Mouse (Mus musculus) thymus, postnatal 4 days (tissue): ENCODE measurements at regions not wholly inside any gene's neighbourhood (a gene's known extent, or its start where the extent isn't known, plus 50 kb on each side); places are given as distances from the start of the nearest gene placed in this dataset.

Experiments used
- DNase-seq: peaks from one replicate; pipeline ENCODE4 v3.0.0; 2021

DNA sequence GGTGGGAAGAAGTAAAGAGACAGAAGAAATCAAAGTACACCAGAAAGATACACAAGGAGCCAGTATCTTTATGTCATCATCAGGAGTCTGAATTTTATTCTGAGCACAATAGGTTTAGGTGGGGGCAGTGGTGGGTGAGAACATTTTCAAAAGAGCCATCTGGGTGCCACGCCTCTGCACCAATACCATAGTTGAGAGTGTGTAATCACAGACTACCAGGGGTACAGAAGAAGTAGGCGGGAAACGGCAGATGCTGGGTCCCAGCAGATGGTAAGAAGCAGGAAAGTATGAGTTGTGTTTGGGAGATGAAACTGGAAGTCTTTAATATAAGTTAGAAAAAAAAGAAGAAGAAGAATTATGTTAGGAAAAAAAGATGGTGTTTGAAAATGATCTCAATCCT lies 682.7 kb upstream of the Pou3f3 start:
- DNase-seq, result no peak

- no peak for DNase-seq
Measured at GRCm38 (mm10) chr1:42018966-42019365, 676.6 kb upstream of the Pou3f3 start.

GRCm38 (mm10) chr1:42025781-42026180 lies 669.8 kb upstream of the Pou3f3 start:
- no peak for DNase-seq

GRCm38 (mm10) chr1:42026423-42026822 lies 669.1 kb upstream of the Pou3f3 start:
- DNase-seq, result no peak

DNA sequence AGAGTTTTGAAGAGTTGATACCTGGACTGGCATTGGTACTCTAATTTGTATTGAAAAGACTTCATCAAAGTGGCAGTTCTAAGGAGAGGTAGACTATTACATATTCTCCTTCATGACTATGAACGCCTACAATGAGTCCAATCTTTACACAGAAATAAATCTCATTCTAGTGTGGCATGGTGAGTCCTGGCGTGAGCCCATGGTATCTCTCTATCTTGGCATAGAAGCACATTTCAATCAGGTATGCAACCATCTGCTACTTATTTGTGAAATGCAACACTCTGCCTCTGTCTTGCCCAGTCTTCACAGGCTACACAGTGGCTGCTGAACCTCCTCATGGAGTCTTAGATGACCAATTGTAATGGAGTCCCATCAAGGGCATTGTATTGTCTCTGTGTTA lies 661.8 kb upstream of the Pou3f3 start:
- DNase-seq, result no peak

GRCm38 (mm10) chr1:42035371-42035770 lies 660.2 kb upstream of the Pou3f3 start:
- DNase-seq, result no peak

GRCm38 (mm10) chr1:42041544-42041943 lies 654.0 kb upstream of the Pou3f3 start:
- DNase-seq, result no peak

DNA sequence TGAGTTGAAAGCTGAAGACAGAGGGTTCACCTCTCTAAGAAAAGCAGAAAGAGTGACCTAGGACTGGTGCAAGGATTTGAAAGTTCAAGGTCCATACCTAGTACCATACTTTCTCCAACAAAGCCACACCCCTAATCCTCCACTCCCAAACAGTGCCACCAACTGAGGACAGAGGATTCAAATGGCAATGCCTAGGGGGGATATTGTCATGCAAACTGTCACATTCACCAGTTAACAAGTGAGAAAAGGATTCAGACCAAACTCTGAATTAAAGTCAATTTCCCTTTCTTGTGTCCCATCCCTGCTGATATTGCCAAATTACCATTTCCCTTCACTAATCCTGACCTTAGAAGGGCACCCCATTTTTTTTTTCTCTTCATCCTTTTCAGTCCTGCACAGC lies 637.1 kb upstream of the Pou3f3 start:
- no peak for DNase-seq

DNA sequence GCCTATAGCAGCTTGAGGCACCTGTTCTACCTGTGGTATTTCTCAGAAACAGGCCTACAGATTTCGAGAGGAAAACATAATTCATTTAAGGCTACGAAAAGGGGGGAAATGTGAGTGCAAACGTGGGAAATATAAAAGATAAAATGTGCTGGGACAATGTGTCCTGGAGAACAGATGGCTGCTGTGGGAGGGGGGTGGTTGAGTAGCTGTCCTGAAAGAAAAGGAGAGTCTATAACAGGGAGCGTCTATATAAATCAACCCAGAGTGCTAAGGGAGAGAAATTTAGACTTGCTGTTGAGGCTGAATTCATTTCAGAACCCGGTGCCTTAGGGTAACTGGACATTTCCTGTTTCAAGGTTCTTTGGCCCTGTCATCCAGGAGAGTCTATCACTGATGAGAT lies 625.5 kb upstream of the Pou3f3 start:
- no peak for DNase-seq

DNA sequence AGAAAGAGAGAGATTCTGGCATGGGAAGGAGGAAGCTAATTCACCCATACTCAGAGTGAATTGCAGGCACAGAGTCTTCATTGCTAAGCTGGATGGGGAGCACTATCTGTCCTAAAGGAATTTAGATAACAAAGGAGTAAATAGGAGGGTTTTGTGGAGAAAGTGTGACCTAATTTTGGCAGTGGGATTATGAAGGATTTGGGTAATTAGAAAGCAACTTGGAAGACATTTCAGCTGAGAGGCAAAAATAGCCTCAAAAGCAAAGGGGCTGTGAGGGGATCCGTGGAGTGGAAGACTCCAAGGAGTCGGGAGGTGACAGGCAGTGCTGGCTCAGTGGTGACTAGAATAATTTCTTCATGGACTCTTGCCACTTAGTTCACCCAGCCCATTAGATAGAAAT lies 599.5 kb upstream of the Pou3f3 start:
- no peak for DNase-seq

DNA sequence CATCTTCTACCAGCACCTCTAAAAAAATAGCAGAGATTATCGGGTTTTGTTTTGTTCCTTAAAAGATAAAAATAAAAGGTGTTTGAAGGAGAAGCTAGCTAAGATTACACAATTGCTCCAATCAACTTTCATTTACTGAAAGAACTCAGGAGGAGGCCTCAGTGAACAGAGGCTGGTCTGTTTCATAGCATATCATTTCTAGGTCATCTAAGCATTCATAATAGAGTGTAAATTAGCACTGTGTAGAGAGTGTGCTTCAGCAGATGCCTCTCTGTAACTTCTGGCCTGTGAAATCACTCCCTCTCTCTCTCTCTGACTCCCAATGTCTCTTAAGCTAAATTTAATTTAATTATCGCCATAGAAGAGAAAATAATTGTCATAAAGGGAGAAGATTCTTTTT lies 597.0 kb upstream of the Pou3f3 start:
- no peak for DNase-seq

DNA sequence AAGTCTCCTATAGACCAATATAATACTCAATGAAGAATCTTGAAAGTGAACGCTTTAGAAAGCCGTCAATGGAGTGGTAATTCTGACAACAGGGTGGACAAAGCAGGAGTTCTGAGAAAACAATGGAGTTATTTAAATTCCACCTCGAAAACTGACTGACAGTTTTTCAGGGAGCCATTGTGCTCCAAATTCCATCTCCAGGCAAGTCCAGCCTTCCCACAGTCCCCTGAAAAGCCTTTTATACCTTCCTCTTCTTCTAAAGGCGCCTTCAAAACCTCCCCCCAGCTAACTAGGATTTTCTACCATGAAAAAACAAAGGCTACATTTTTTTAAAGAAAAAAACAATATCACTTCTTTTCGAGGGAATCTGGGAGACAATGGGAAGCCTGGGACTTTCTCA lies 588.0 kb upstream of the Pou3f3 start:
- no peak for DNase-seq

DNA sequence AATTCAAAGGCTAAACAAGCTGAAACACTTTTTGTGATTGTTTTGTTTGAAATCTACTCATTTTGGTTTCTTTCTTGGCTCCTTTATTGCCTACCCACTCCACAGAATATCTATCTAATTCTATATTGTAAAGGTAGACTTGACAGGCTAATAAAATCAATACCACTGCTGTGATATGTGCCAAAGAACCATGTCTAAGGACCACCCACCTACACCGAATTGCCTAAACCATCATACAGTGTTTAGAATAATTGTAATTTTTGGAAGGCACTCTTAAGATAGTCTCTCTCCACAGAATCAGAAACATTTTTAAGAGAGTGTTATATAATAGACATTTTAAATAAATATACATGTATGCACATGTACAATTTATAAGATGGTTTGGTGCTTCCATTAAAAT lies 587.6 kb upstream of the Pou3f3 start:
- DNase-seq, result no peak

DNA sequence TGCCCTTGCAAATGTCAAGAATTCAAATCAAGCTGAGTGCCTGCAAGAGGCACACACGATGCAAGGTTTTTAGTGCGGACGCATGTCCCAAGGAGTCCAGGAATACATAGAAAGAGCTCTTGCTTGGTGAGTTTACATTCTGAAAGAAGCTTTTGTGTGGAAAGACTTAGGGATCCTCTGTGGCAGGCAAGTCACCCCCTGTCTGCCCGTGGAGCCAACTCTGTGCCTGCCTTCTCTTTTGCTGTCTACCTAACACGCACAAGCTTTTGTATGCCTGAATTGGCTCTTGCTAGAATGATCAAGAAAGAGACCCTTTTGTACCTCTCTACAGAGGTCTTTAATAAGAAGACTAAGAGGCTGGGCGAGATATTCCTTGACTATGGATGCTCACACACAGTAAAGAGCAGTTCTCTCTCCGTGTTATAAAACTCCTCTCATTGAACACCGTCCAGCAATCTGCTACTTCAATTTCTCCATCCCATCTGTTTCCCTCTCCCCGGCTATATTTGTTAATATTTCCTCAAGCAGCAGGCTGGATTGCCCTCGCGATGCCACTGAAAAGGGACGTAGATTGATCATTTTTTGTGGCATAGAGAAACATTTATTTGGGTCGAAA lies 543.3 kb upstream of the Pou3f3 start:
- DNase-seq, result no peak

- no peak for DNase-seq
Measured at GRCm38 (mm10) chr1:42152916-42153315, 542.7 kb upstream of the Pou3f3 start.

GRCm38 (mm10) chr1:42167790-42168572 lies 527.6 kb upstream of the Pou3f3 start:
- DNase-seq, result no peak

- no peak for DNase-seq
Measured at GRCm38 (mm10) chr1:42169505-42169904, 526.1 kb upstream of the Pou3f3 start.

DNA sequence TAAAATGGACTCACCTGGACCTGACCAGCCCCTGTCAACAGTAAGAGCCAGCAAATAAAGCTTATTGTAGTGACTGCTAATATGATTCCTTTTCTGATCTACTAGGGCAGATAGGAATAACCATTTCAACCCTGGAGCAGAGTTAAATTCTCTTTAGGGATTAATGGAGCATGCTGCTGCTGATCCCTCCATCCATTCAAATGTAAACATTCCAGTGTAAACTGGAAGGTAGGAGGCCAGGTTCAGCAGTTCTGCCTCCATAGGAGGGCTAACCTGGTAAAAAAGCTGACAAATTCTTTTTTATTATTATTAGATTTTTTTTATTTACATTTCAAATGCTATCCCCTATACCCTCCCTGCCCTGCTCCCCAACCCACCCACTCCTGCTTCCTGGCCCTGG lies 509.3 kb upstream of the Pou3f3 start:
- no peak for DNase-seq

GRCm38 (mm10) chr1:42228098-42228497 lies 467.5 kb upstream of the Pou3f3 start:
- no peak for DNase-seq

- DNase-seq, result no peak
Measured at GRCm38 (mm10) chr1:42229711-42230110, 465.9 kb upstream of the Pou3f3 start.

- no peak for DNase-seq
Measured at GRCm38 (mm10) chr1:42230469-42231040, 465.0 kb upstream of the Pou3f3 start.

GRCm38 (mm10) chr1:42231091-42231490 lies 464.5 kb upstream of the Pou3f3 start:
- DNase-seq, result no peak

GRCm38 (mm10) chr1:42231897-42232296 lies 463.7 kb upstream of the Pou3f3 start:
- no peak for DNase-seq

- no peak for DNase-seq
Measured at GRCm38 (mm10) chr1:42232716-42233115, 462.9 kb upstream of the Pou3f3 start.

DNA sequence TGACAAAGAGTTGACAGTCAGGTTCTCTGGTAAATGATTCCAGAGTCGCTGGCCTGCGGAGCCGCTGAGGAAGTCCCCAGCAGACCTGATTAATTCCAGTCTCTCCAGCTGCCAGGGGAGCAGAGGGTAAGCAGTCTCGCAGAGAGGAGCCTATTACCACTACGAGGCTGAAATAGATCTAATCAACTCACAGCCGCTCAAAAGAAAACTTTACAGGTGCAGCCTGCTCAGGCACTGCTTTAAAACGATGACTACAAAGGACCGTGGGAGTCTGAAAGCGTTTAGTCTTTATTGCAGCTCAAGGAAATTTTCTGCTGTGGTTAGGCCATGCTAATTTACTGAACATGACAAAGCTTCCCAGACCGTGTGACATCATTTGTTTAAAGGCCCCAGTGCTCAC lies 462.3 kb upstream of the Pou3f3 start:
- no peak for DNase-seq
